Mouse (Mus musculus): ENCODE data around the gene Rbfox3.

DNA sequence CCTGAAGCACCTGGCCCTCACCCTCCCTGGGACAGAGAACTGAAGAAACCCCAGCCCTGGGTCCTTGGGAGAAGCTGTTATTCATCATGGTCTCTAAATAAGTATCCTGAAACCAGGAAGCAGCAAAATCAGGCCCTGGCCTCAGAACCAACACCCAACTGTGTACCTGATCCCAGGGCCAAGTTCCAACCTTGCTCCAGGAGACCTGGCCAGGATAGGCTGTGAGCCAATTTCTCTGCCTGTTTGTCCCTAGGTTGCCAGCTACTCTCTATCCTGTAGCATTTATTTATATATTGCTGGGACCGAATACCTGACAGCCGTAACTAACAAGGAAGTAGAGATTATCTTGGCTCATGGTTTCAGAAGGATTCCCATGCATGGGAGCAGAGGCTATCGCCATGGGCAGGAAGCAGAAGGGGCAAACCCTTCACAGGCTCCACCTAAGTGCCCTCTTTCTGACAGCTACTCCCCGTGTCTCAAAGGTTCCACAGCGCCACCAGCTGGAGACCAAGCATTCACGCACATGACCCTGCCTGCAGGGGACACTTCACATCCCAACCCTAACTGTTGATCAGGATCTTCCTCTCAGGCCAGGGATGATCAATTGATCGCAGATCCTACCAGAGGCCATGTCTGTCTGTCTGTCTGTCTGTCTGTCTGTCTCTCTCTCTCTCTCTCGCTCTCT lies 31.8 kb downstream of the Rbfox3 start:
- TF ChIP-seq POLR2A (IDR thresholded peaks at IDR 0.05; ENCODE audit: extremely low read depth, insufficient read depth, low read length) (no peak), CTCF (IDR thresholded peaks at IDR 0.05; ENCODE audit: extremely low read depth, insufficient read depth, low read length) (0 out of 2 replicates have a peak, but pooled peaks have one; percentile 1)
